Mouse (Mus musculus): Measurements from ENCODE around the gene Mpst. TPM values are rescaled to one million over a fixed set of nuclear protein-coding genes. Genes with fewer than 3 reads are reported as not detected.

The Mpst gene
- polyA plus RNA-seq, 1 experiment = 136 TPM

DNA sequence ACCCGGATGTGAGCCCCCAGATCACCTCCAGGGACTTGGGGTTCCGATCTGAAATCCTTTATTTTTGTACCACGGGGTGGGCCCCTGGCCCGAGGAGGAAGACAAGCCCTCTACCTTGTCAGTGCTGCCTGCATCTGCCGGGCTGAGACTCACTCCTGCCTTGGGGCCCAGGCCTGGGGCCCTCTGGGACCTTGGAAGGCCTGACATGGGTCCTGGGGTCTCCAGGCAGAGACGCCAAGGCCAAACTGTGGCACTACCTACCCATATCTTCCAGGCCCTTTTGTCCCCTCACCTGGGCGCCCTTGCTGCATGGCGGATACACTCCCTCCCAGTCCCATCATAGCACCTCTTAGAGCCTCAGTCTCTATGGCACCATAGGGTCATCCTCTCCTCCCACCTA, 32.3 kb downstream of the Mpst start:
- no peak for DNase-seq
- H3K4me1 ChIP-seq (ENCODE audit: control insufficient read depth, insufficient read depth, low read length) = peaks cover 3% of the 10 kb centered on the region; the same call in 1 of the 2 replicates
- 72% methylated on average over 8 of the region's 8 CpGs for WGBS
- H3K4me3 ChIP-seq (replicated peaks; ENCODE audit: extremely low read depth, low read depth, low read length) = no peak overlapping the region
- TF ChIP-seq CTCF (IDR thresholded peaks at IDR 0.05; ENCODE audit: insufficient read depth, low read length) (no peak), POLR2A (IDR thresholded peaks at IDR 0.05; ENCODE audit: borderline replicate concordance, extremely low read depth, low read depth, low read length) (no peak)

DNA sequence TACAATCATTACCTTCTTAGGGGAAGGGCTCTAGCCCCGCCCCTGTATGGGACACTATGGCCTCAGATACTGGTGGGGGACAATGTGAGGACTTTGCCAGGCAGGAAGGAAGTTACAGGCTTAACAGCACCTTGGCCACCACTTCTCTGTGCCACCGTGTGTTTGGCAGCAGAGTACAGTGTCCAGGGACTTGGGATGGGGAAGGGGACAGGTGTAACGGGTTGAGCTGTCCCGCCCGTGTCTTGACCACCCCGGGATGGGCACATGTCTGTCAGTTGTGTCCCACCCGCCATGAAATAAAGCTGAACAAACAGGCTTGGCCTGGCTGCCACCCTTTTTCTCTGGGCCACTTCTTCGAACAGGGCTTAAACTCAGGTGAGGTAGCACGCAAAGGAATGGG, 32.8 kb downstream of the Mpst start:
- H3K4me1 ChIP-seq (ENCODE audit: control insufficient read depth, insufficient read depth, low read length) = peaks cover 3% of the 10 kb centered on the region; the same call in 1 of the 2 replicates
- TF ChIP-seq CTCF (IDR thresholded peaks at IDR 0.05; ENCODE audit: insufficient read depth, low read length) (no peak), POLR2A (IDR thresholded peaks at IDR 0.05; ENCODE audit: borderline replicate concordance, extremely low read depth, low read depth, low read length) (no peak)
- WGBS = 76% methylated on average over 9 of the region's 9 CpGs
- no peak for DNase-seq
- no peak overlapping the region for H3K4me3 ChIP-seq (replicated peaks; ENCODE audit: extremely low read depth, low read depth, low read length)

DNA sequence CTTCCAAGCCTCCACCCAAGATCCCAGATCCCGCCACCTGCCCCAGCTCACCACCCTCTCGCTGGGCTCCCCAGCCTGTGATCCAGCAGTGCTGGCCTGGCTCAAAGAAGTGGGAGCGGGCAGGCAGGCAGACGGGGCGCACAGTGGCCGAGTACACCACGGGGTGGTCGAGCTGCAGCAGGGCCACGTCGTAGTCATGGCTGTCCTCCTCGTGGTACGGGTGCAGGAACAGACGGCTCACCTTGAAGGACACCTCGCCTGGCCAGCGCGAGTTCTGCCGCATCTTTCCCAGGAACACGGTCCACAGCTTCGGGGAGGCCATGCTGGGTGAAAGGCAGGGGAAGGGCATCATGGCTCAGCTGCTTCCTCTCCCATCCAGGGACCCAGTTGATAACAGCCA, 36.0 kb downstream of the Mpst start:
- no peak for DNase-seq
- H3K4me1 ChIP-seq (ENCODE audit: control insufficient read depth, insufficient read depth, low read length) = no peaks in the 10 kb centered on the region; the same call in 1 of the 2 replicates
- no peak overlapping the region for H3K4me3 ChIP-seq (replicated peaks; ENCODE audit: extremely low read depth, low read depth, low read length)
- 87% methylated on average over 19 of the region's 19 CpGs for WGBS
- TF ChIP-seq CTCF (IDR thresholded peaks at IDR 0.05; ENCODE audit: insufficient read depth, low read length) (no peak), POLR2A (IDR thresholded peaks at IDR 0.05; ENCODE audit: borderline replicate concordance, extremely low read depth, low read depth, low read length) (no peak)

DNA sequence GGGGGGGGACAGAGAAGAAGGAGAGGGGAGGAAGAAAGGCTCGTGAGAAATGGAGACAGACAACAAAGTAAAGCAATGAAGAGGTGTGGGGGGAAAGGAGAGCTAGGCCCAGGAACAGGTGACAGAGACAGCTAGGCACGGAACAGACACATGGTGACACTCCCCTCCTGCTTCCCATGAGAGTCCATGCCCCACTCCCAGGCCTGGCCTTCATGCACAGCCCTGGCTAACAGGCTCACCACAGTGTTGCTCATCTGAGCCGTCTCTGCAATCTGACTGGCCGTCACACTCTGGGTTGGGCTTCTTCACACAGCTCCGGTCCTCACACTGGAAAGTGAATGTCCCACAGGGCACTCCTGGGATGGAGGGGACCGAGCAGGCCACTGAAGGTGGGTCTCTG, 37.6 kb downstream of the Mpst start:
- no peak overlapping the region for H3K4me3 ChIP-seq (replicated peaks; ENCODE audit: extremely low read depth, low read depth, low read length)
- 53% methylated on average over 6 of the region's 6 CpGs for WGBS
- TF ChIP-seq POLR2A (IDR thresholded peaks at IDR 0.05; ENCODE audit: borderline replicate concordance, extremely low read depth, low read depth, low read length) = no peak
- no peak for TF ChIP-seq CTCF (IDR thresholded peaks at IDR 0.05; ENCODE audit: insufficient read depth, low read length)

DNA sequence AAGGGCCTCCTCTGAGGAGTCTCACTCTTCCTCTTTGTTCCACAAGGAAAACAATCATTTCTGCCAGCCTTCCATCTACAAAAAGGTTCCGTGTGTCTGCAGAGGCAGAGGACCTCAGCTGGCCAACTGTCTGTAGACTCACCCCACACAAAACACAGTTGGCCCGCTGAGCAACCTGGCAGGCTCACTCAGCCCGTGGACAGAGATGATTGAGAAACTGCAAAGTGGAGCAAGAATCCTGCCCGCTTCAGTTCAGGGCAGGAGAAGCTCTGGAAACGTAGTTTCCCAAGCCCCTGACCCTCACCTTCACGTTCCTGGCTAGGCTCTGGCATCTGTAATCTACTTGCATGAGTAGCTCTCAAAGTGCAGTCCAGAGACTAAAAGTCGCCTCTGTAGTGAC, 40.9 kb downstream of the Mpst start:
- 28% methylated on average over 7 of the region's 7 CpGs for WGBS
- TF ChIP-seq POLR2A (IDR thresholded peaks at IDR 0.05; ENCODE audit: borderline replicate concordance, extremely low read depth, low read depth, low read length) (no peak), CTCF (IDR thresholded peaks at IDR 0.05; ENCODE audit: insufficient read depth, low read length) (no peak)
- DNase-seq = no peak
- Histone ChIP-seq H3K4me1 (ENCODE audit: control insufficient read depth, insufficient read depth, low read length) (no peaks in the 10 kb centered on the region; the same call in none of the 2 replicates), H3K4me3 (replicated peaks; ENCODE audit: extremely low read depth, low read depth, low read length) (no peak overlapping the region)

More for the DNA sequence above, 37.6 kb downstream of the Mpst start:
- H3K4me1 ChIP-seq (ENCODE audit: control insufficient read depth, insufficient read depth, low read length) = no peaks in the 10 kb centered on the region; the same call in 1 of the 2 replicates
- DNase-seq = no peak

DNA sequence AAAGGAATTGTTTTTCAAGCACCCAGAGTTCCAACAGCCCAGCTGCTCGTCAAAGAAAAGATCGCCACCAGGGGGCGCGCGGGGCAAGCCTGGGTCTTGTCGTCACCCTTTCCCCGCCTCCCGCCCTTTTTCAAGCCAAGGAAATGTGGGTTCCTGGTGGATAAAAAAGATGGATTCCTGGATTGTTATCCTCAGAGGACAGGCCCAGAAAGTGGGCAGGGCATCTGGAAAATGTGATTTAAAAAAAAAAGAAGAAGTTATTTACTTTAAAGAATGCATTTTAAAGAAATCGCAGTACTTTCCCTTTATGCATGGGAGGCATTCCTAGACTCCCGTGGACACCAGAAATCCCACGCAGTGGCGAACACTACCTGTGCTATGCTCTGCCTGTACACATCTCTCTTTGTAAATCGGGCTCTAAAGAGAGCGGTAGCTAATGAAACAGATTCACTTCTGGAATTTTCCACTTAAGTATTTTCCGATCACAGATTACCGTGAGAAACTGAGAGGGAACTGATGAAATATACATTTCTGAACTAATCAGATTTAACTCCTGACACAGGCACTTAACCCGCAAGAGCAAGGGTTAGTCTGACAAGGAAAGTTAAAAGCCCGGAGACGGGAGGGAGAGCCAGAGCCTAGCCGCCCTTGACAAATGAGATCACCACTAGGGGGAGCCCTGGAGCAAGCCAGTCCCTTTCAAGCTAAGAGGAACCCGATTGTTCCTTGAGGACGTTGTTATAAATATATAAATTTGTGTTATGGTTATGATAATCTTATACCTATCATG, 41.7 kb downstream of the Mpst start:
- DNase-seq = peak; percentile 92
- WGBS = under 1% methylated on average over 22 of the region's 22 CpGs
- Histone ChIP-seq H3K4me3 (replicated peaks; ENCODE audit: extremely low read depth, low read depth, low read length) (peak overlapping the region; percentile 70), H3K4me1 (ENCODE audit: control insufficient read depth, insufficient read depth, low read length) (no peaks in the 10 kb centered on the region; the same call in none of the 2 replicates)
- TF ChIP-seq POLR2A (IDR thresholded peaks at IDR 0.05; ENCODE audit: borderline replicate concordance, extremely low read depth, low read depth, low read length) (no peak), CTCF (IDR thresholded peaks at IDR 0.05; ENCODE audit: insufficient read depth, low read length) (peak; percentile 91)

DNA sequence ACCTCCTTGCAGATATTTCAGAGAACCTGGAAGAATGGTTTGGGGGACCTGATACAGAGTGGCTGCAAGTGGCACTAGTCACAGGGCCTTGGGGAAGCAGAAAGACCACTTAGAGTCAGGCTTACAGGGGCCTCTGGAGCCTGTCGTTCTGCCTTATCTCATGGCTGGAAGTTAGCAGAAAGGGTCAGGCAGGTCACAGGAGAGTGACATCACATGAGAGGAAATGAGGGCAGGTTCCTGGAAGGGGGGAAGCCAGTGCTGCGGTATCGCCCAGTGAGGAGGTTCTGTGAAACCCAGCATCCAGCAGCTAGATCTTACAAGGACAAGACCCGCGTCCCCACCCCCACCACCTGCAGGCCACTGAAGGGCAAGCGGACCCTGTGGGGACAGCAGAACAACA, 42.9 kb downstream of the Mpst start:
- DNase-seq = no peak
- Histone ChIP-seq H3K4me1 (ENCODE audit: control insufficient read depth, insufficient read depth, low read length) (no peaks in the 10 kb centered on the region; the same call in none of the 2 replicates), H3K4me3 (replicated peaks; ENCODE audit: extremely low read depth, low read depth, low read length) (no peak overlapping the region)
- WGBS = 52% methylated on average over 6 of the region's 6 CpGs
- no peak for TF ChIP-seq CTCF (IDR thresholded peaks at IDR 0.05; ENCODE audit: insufficient read depth, low read length)
- TF ChIP-seq POLR2A (IDR thresholded peaks at IDR 0.05; ENCODE audit: borderline replicate concordance, extremely low read depth, low read depth, low read length) = no peak

DNA sequence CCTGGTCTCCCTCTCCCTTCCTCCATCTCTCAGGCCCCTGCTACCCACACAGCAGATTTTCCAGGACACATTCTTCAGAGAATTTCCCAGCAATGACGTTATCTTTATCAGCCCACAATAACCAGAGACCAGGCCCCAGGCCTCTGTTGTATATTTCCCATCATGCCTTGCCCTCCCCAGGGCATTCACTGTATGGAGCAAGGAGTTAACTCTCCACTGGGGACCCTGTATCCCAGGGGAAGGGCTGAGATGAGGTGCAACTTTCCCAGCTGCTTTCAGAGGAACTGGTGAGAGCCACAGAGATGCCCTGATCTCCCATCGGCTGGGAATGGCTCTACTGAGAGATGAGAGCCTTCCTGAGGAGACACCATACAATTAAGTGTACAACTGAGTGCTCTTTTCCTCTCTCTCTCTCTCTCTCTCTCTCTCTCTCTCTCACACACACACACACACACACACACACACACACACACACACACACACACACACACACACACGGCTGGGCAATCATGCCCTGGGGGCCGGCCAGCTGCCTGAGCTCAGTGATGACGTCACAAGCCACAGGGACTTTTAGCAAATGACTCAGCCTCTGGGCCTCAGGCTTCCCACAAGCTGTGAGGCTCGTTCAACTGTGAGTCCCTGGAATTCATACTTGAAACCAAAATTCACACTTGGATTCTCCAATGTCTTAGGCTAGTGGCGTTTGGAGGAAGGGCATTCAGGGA, 43.6 kb downstream of the Mpst start:
- TF ChIP-seq POLR2A (IDR thresholded peaks at IDR 0.05; ENCODE audit: borderline replicate concordance, extremely low read depth, low read depth, low read length) = no peak
- no peak for TF ChIP-seq CTCF (IDR thresholded peaks at IDR 0.05; ENCODE audit: insufficient read depth, low read length)
- Histone ChIP-seq H3K4me3 (replicated peaks; ENCODE audit: extremely low read depth, low read depth, low read length) (no peak overlapping the region), H3K4me1 (ENCODE audit: control insufficient read depth, insufficient read depth, low read length) (no peaks in the 10 kb centered on the region; the same call in none of the 2 replicates)
- no peak for DNase-seq
- WGBS = 29% methylated on average over 7 of the region's 7 CpGs

DNA sequence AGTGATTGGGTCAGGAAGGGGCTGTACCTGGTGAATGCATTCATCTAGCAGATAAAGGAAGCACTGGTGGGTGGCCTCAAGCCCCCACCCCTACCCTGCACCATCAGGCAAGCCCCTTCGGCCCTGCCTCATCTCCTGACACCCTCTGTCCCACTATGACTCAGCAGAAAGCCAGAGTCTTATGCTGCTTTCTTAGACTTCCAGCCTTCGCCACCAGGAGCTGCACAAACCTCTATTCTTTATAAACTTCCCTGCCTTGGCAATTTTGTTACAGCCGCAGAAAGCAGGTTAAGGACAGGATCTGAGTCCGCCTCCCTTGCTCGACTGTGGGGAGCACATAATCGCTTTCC, 44.2 kb downstream of the Mpst start:
- H3K4me3 ChIP-seq (replicated peaks; ENCODE audit: extremely low read depth, low read depth, low read length) = no peak overlapping the region
- H3K4me1 ChIP-seq (ENCODE audit: control insufficient read depth, insufficient read depth, low read length) = no peaks in the 10 kb centered on the region; the same call in none of the 2 replicates
- WGBS = 77% methylated on average over 6 of the region's 6 CpGs
- no peak for DNase-seq
- TF ChIP-seq POLR2A (IDR thresholded peaks at IDR 0.05; ENCODE audit: borderline replicate concordance, extremely low read depth, low read depth, low read length) = no peak
- no peak for TF ChIP-seq CTCF (IDR thresholded peaks at IDR 0.05; ENCODE audit: insufficient read depth, low read length)

Measured in lung, adult 2 months (tissue).